In genomic region chr4:135245841-135246240, GRCm38 (mm10) we compare ENCODE assay signal across 9 mouse cellular contexts. TPM values are rescaled to one million over a fixed set of nuclear protein-coding genes. Genes with fewer than 3 reads are reported as not detected.
A peak's percentile ranks its signal among the peaks of the same experiment; 100 is the strongest.
DNase-seq lines count a peak whose midpoint lies in the region; ATAC-seq lines count a peak whose summit lies in the region.
"Had no signal": no experiment of that assay in that cellular context is flagged by ENCODE, and none has a peak within 500 bp of the region (broad histone marks: within the 10 kb centered on the region; RNA-seq: fewer than 3 reads in every experiment).

No protein-coding gene starts in this region.

- no peak overlapping the region for H3K9ac ChIP-seq in lung, embryonic 16.5 days (ENCODE audit: low read length)
- H3K9ac ChIP-seq in stomach, embryonic 15.5 days: no peak overlapping the region
- H3K9ac ChIP-seq: hindbrain, embryonic 15.5 days had no signal

- no peak overlapping the region for H3K4me2 ChIP-seq in lung, embryonic 16.5 days (ENCODE audit: low read depth, low read length)
- no peak overlapping the region for H3K4me2 ChIP-seq in stomach, embryonic 15.5 days
- H3K4me2 ChIP-seq: hindbrain, embryonic 15.5 days had no signal

- no peaks in the 10 kb centered on the region for H3K27me3 ChIP-seq in lung, embryonic 16.5 days (ENCODE audit: control insufficient read depth, insufficient read depth, low read depth, low read length)
- H3K27me3 ChIP-seq in stomach, embryonic 15.5 days (replicated peaks): no peaks in the 10 kb centered on the region
- H3K27me3 ChIP-seq: hindbrain, embryonic 15.5 days had no signal

- H3K9me3 ChIP-seq in lung, embryonic 16.5 days (ENCODE audit: control insufficient read depth, low read length): peaks cover 6% of the 10 kb centered on the region; the same call in 1 of the 2 replicates
- no peaks in the 10 kb centered on the region for H3K9me3 ChIP-seq in stomach, embryonic 15.5 days
- H3K9me3 ChIP-seq: hindbrain, embryonic 15.5 days had no signal

- H3K4me3 ChIP-seq in lung, embryonic 16.5 days (ENCODE audit: low read length): no peak overlapping the region
- no peak overlapping the region for H3K4me3 ChIP-seq in stomach, embryonic 15.5 days (replicated peaks)
- H3K4me3 ChIP-seq: hindbrain, embryonic 15.5 days had no signal

- peaks cover 2% of the 10 kb centered on the region; the same call in 1 of the 2 replicates for H3K36me3 ChIP-seq in lung, embryonic 16.5 days (ENCODE audit: control insufficient read depth, insufficient read depth, low read length)
- H3K36me3 ChIP-seq in stomach, embryonic 15.5 days: no peaks in the 10 kb centered on the region
- H3K36me3 ChIP-seq: hindbrain, embryonic 15.5 days had no signal

- H3K4me1 ChIP-seq in lung, embryonic 16.5 days (replicated peaks; ENCODE audit: control insufficient read depth, insufficient read depth, low read length): peaks cover 44% of the 10 kb centered on the region
- H3K4me1 ChIP-seq in stomach, embryonic 15.5 days: peaks cover 19% of the 10 kb centered on the region; the same call in 1 of the 2 replicates

- 73% methylated on average over 11 of the region's 11 CpGs for WGBS in lung, embryonic 16.5 days
- WGBS in stomach, embryonic 15.5 days: 85% methylated on average over 11 of the region's 11 CpGs

- 0 out of 2 replicates have a peak overlapping the region, but pooled peaks have one; percentile 12 for H3K27ac ChIP-seq in lung, embryonic 16.5 days (ENCODE audit: low read length)
- H3K27ac ChIP-seq in stomach, embryonic 15.5 days: peak overlapping the region; percentile 0; the same call in 1 of the 2 replicates
- H3K27ac ChIP-seq: hindbrain, embryonic 15.5 days had no signal

- DNase-seq in adrenal gland, postnatal 10 days: peak; percentile 48
- DNase-seq in adrenal gland, adult 18-20 months (ENCODE audit: low spot score in 2 of 2): no peak
- DNase-seq in lung, postnatal 36 days: no peak
- DNase-seq in kidney, postnatal 25 days: peak; percentile 73 to 90
- no peak for DNase-seq in Muller cell, postnatal 12 days (ENCODE audit: inconsistent ontology term)
- no peak for DNase-seq in embryo, embryonic 10 days (ENCODE audit: low spot score)

- no peak for ATAC-seq in lung, embryonic 16.5 days (ENCODE audit: low read depth)
- ATAC-seq in stomach, embryonic 15.5 days (ENCODE audit: insufficient read depth, low FRiP score, low read depth): no peak

RNA-seq across cellular contexts. Expression of gene Clic4, which starts 26.8 kb away (rescaled TPM):
- total RNA-seq in adrenal gland, postnatal 10 days (2021): 100 to 1,000 TPM; 109 to 128 TPM
- 100 to 1,000 TPM in 1 of 2 experiments, 10 to 100 TPM in 1; 74.4 to 136 TPM for total RNA-seq in adrenal gland, adult 18-20 months (2021)
- 170 and 179 TPM in 2 replicates for polyA plus RNA-seq in lung, embryonic 16.5 days (2015; fragmentation: Nextera tagmentation; extraction: Ambion mirVana)
- 141 and 144 TPM in 2 replicates for polyA plus RNA-seq in stomach, embryonic 15.5 days (2015; fragmentation: Nextera tagmentation; extraction: Ambion mirVana)

Comparison
In these comparisons a context has a peak if more than half of its experiments do, and no peak if none do; other contexts are left out.
1. DNase-seq: peak in adrenal gland, postnatal 10 days (single experiment) and kidney, postnatal 25 days (2 of 2); none in adrenal gland, adult 18-20 months (0 of 2), lung, postnatal 36 days (single experiment), Muller cell, postnatal 12 days (single experiment) and embryo, embryonic 10 days (single experiment).